In genomic region chr6:96286276-96286675, GRCm38 (mm10) we compare ENCODE assay signal across 26 mouse cellular contexts.
A peak's percentile ranks its signal among the peaks of the same experiment; 100 is the strongest.
DNase-seq lines count a peak whose midpoint lies in the region; ATAC-seq lines count a peak whose summit lies in the region.
"Had no signal": no experiment of that assay in that cellular context is flagged by ENCODE, and none has a peak within 500 bp of the region (broad histone marks: within the 10 kb centered on the region; RNA-seq: fewer than 3 reads in every experiment).

No protein-coding gene starts in this region.

- no peaks in the 10 kb centered on the region for H3K4me1 ChIP-seq in hindbrain, embryonic 11.5 days (replicated peaks; ENCODE audit: control insufficient read depth, insufficient read depth, low read length)
- no peaks in the 10 kb centered on the region for H3K4me1 ChIP-seq in hindbrain, embryonic 14.5 days (replicated peaks; ENCODE audit: control insufficient read depth, insufficient read depth, low read length)
- H3K4me1 ChIP-seq in midbrain, embryonic 13.5 days (replicated peaks) = peaks cover 20% of the 10 kb centered on the region; the same call in 1 of the 2 replicates
- H3K4me1 ChIP-seq: embryonic facial prominence, embryonic 12.5 days; hindbrain, embryonic 13.5 days; intestine, embryonic 15.5 days; limb, embryonic 10.5 days had no signal

- H3K9ac ChIP-seq in hindbrain, embryonic 11.5 days (ENCODE audit: low read depth, low read length) = no peak overlapping the region
- no peak overlapping the region for H3K9ac ChIP-seq in hindbrain, embryonic 14.5 days
- H3K9ac ChIP-seq in midbrain, embryonic 13.5 days (replicated peaks) = no peak overlapping the region
- H3K9ac ChIP-seq: embryonic facial prominence, embryonic 12.5 days; hindbrain, embryonic 13.5 days; intestine, embryonic 15.5 days; liver, postnatal 0 days had no signal

- H3K36me3 ChIP-seq in hindbrain, embryonic 11.5 days (ENCODE audit: control insufficient read depth, insufficient read depth, low read length) = no peaks in the 10 kb centered on the region
- no peaks in the 10 kb centered on the region for H3K36me3 ChIP-seq in hindbrain, embryonic 14.5 days (replicated peaks; ENCODE audit: control insufficient read depth, insufficient read depth)
- no peaks in the 10 kb centered on the region for H3K36me3 ChIP-seq in midbrain, embryonic 13.5 days
- H3K36me3 ChIP-seq: embryonic facial prominence, embryonic 12.5 days; hindbrain, embryonic 13.5 days; intestine, embryonic 15.5 days; limb, embryonic 10.5 days had no signal

- H3K4me2 ChIP-seq in hindbrain, embryonic 11.5 days (replicated peaks; ENCODE audit: low read depth, low read length) = no peak overlapping the region
- no peak overlapping the region for H3K4me2 ChIP-seq in hindbrain, embryonic 14.5 days (replicated peaks)
- no peak overlapping the region for H3K4me2 ChIP-seq in midbrain, embryonic 13.5 days (replicated peaks)
- H3K4me2 ChIP-seq: embryonic facial prominence, embryonic 12.5 days; heart, embryonic 11.5 days; hindbrain, embryonic 13.5 days; intestine, embryonic 15.5 days had no signal

- no peaks in the 10 kb centered on the region for H3K9me3 ChIP-seq in hindbrain, embryonic 11.5 days (ENCODE audit: control insufficient read depth, low read length)
- H3K9me3 ChIP-seq in hindbrain, embryonic 14.5 days (ENCODE audit: control insufficient read depth, low read length) = no peaks in the 10 kb centered on the region; the same call in 1 of the 2 replicates
- H3K9me3 ChIP-seq in midbrain, embryonic 13.5 days = no peaks in the 10 kb centered on the region
- H3K9me3 ChIP-seq: embryonic facial prominence, embryonic 12.5 days; hindbrain, embryonic 13.5 days; intestine, embryonic 15.5 days; limb, embryonic 10.5 days had no signal

- DNase-seq in hindbrain, embryonic 11.5 days (ENCODE audit: low spot score) = peak; percentile 16
- no peak for DNase-seq in hindbrain, embryonic 14.5 days (ENCODE audit: low spot score)
- peak; percentile 40 for DNase-seq in adrenal gland, adult 8-10 months
- peak; percentile 31 to 72 for DNase-seq in adrenal gland, postnatal 36 days
- no peak for DNase-seq in right cerebral cortex, postnatal 36 days (ENCODE audit: low spot score in 2 of 2)
- no peak for DNase-seq in natural killer cell, adult 2 months (ENCODE audit: low spot score in 2 of 2)
- DNase-seq in layer of hippocampus, postnatal 14 days (ENCODE audit: low spot score in 2 of 2) = no peak
- DNase-seq: B cell, adult 2 months; cerebellum, adult 8-10 months; gastrocnemius, postnatal 36 days; heart, postnatal 10 days; kidney, adult 9 months; kidney, postnatal 25 days; liver, postnatal 0 days; lung, postnatal 10 days; spleen, adult 18-20 months; thymus, postnatal 36 days had no signal

- peak; percentile 59; the same call in 1 of the 2 replicates for ATAC-seq in hindbrain, embryonic 11.5 days (ENCODE audit: low FRiP score)
- no peak for ATAC-seq in hindbrain, embryonic 14.5 days (ENCODE audit: low FRiP score)
- peak; percentile 71 for ATAC-seq in midbrain, embryonic 13.5 days
- ATAC-seq: intestine, embryonic 15.5 days; liver, postnatal 0 days had no signal

- H3K4me3 ChIP-seq in hindbrain, embryonic 11.5 days (ENCODE audit: low read depth, low read length) = no peak overlapping the region
- H3K4me3 ChIP-seq in hindbrain, embryonic 14.5 days (replicated peaks; ENCODE audit: low read length) = no peak overlapping the region
- no peak overlapping the region for H3K4me3 ChIP-seq in midbrain, embryonic 13.5 days (replicated peaks)
- H3K4me3 ChIP-seq: embryonic facial prominence, embryonic 12.5 days; erythroblast, embryonic 14.5 days; hindbrain, embryonic 13.5 days; intestine, embryonic 15.5 days; left cerebral cortex, adult 2 months; limb, embryonic 10.5 days; myocyte had no signal

- 51% methylated on average over 4 of the region's 4 CpGs for WGBS in hindbrain, embryonic 11.5 days
- 34% methylated on average over 4 of the region's 4 CpGs for WGBS in hindbrain, embryonic 14.5 days
- 39% methylated on average over 4 of the region's 4 CpGs for WGBS in midbrain, embryonic 13.5 days

- no peaks in the 10 kb centered on the region for H3K27me3 ChIP-seq in hindbrain, embryonic 11.5 days (ENCODE audit: control insufficient read depth, insufficient read depth, low read length)
- no peaks in the 10 kb centered on the region for H3K27me3 ChIP-seq in hindbrain, embryonic 14.5 days (ENCODE audit: control insufficient read depth, insufficient read depth, low read length)
- no peaks in the 10 kb centered on the region for H3K27me3 ChIP-seq in midbrain, embryonic 13.5 days
- H3K27me3 ChIP-seq: embryonic facial prominence, embryonic 12.5 days; hindbrain, embryonic 13.5 days; intestine, embryonic 15.5 days had no signal

- H3K27ac ChIP-seq in hindbrain, embryonic 11.5 days (ENCODE audit: low read depth, low read length) = no peak overlapping the region
- no peak overlapping the region for H3K27ac ChIP-seq in hindbrain, embryonic 14.5 days
- peak overlapping the region; percentile 22; the same call in 1 of the 2 replicates for H3K27ac ChIP-seq in midbrain, embryonic 13.5 days
- H3K27ac ChIP-seq: embryonic facial prominence, embryonic 12.5 days; hindbrain, embryonic 13.5 days; intestine, embryonic 15.5 days; left cerebral cortex, adult 2 months; limb, embryonic 10.5 days had no signal

Comparison
In these comparisons a context has a peak if more than half of its experiments do, and no peak if none do; other contexts are left out.
1. DNase-seq: peak in hindbrain, embryonic 11.5 days (single experiment), adrenal gland, adult 8-10 months (single experiment) and adrenal gland, postnatal 36 days (2 of 2); none in hindbrain, embryonic 14.5 days (single experiment), right cerebral cortex, postnatal 36 days (0 of 2), natural killer cell, adult 2 months (0 of 2) and layer of hippocampus, postnatal 14 days (0 of 2).